Comparison of ENCODE assay signal across 9 mouse cellular contexts in genomic region chr2:163203635-163204547, GRCm38 (mm10). TPM values are rescaled to one million over a fixed set of nuclear protein-coding genes. Genes with fewer than 3 reads are reported as not detected.
DNase-seq lines count a peak whose midpoint lies in the region; ATAC-seq and TF ChIP-seq lines count a peak whose summit lies in the region.
"Had no signal": no experiment of that assay in that cellular context is flagged by ENCODE, and none has a peak within 500 bp of the region (broad histone marks: within the 10 kb centered on the region; RNA-seq: fewer than 3 reads in every experiment).

No protein-coding gene starts in this region.

- H3K9ac ChIP-seq in heart, embryonic 16.5 days (ENCODE audit: low read length) = peak overlapping the region; percentile 74
- H3K9ac ChIP-seq in liver, embryonic 14.5 days (replicated peaks) = no peak overlapping the region
- peak overlapping the region; percentile 60 for H3K9ac ChIP-seq in neural tube, embryonic 15.5 days (replicated peaks)

- peak overlapping the region; percentile 70 for H3K4me3 ChIP-seq in heart, embryonic 16.5 days (ENCODE audit: low read length)
- peak overlapping the region in 1 of 2 experiments; percentile 14; a peak in 2 of 4 replicates for H3K4me3 ChIP-seq in liver, embryonic 14.5 days (ENCODE audit: insufficient read depth in 1 of 2, low read depth in 2 of 2, low read length in 2 of 2)
- H3K4me3 ChIP-seq in neural tube, embryonic 15.5 days (replicated peaks) = peak overlapping the region; percentile 49

- no peak for TF ChIP-seq EP300 in liver, embryonic 14.5 days (IDR thresholded peaks at IDR 0.05; ENCODE audit: low read depth)

- H3K9me3 ChIP-seq in heart, embryonic 16.5 days (replicated peaks; ENCODE audit: control insufficient read depth, low read length) = peaks cover 7% of the 10 kb centered on the region
- H3K9me3 ChIP-seq in liver, embryonic 14.5 days (ENCODE audit: control insufficient read depth, low read length) = no peaks in the 10 kb centered on the region
- H3K9me3 ChIP-seq in neural tube, embryonic 15.5 days (replicated peaks) = 0 out of 2 replicates have a peak, but pooled peaks cover 3% of the 10 kb centered on the region

- H3K36me3 ChIP-seq in heart, embryonic 16.5 days (ENCODE audit: control insufficient read depth, insufficient read depth) = no peaks in the 10 kb centered on the region
- no peaks in the 10 kb centered on the region for H3K36me3 ChIP-seq in liver, embryonic 14.5 days (replicated peaks; ENCODE audit: control insufficient read depth, insufficient read depth, low read depth)
- H3K36me3 ChIP-seq in neural tube, embryonic 15.5 days = no peaks in the 10 kb centered on the region

- peak; percentile 45 for DNase-seq in right cerebral cortex, postnatal 25 days
- no peak for DNase-seq in right cerebral cortex, adult 18-20 months
- DNase-seq in embryo, embryonic 10 days (ENCODE audit: low spot score) = peak; percentile 40
- DNase-seq in liver, embryonic 14.5 days (ENCODE audit: low read depth in 3 of 3, low spot score in 3 of 3) = no peak
- no peak for DNase-seq in gastrocnemius, postnatal 14 days
- DNase-seq in cerebellum, postnatal 25 days = no peak

- H3K27ac ChIP-seq in heart, embryonic 16.5 days (ENCODE audit: low read length) = no peak overlapping the region
- H3K27ac ChIP-seq in liver, embryonic 14.5 days = no peak overlapping the region
- peak overlapping the region; percentile 65 for H3K27ac ChIP-seq in neural tube, embryonic 15.5 days (replicated peaks)

- 2% methylated on average over 75 of the region's 75 CpGs for WGBS in heart, embryonic 16.5 days
- WGBS in liver, embryonic 14.5 days (ENCODE audit: insufficient replicate concordance) = 2% methylated on average over 75 of the region's 75 CpGs
- whole genome bisulfite sequencing in neural tube, embryonic 15.5 days = under 1% methylated on average over 75 of the region's 75 CpGs

- H3K27me3 ChIP-seq in heart, embryonic 16.5 days (ENCODE audit: control insufficient read depth, insufficient read depth, low read length) = peaks cover 33% of the 10 kb centered on the region
- peaks cover 44% of the 10 kb centered on the region for H3K27me3 ChIP-seq in liver, embryonic 14.5 days (ENCODE audit: control insufficient read depth, insufficient read depth, low read length)
- H3K27me3 ChIP-seq in neural tube, embryonic 15.5 days (replicated peaks) = peaks cover 48% of the 10 kb centered on the region

- H3K4me1 ChIP-seq in heart, embryonic 16.5 days (ENCODE audit: control insufficient read depth, insufficient read depth, low read length) = peaks cover 9% of the 10 kb centered on the region
- H3K4me1 ChIP-seq in liver, embryonic 14.5 days (replicated peaks; ENCODE audit: control insufficient read depth in 2 of 2, insufficient read depth in 2 of 2, low read length in 1 of 2) = 0 out of 4 replicates have a peak, but pooled peaks cover 0 to 2% of the 10 kb centered on the region in 2 experiments
- H3K4me1 ChIP-seq in neural tube, embryonic 15.5 days = peaks cover 38% of the 10 kb centered on the region

- TF ChIP-seq CTCF in liver, embryonic 14.5 days (IDR thresholded peaks at IDR 0.05; ENCODE audit: low read depth) = no peak

- intact Hi-C loops in gastrocnemius, postnatal 14 days (cut with DNase I; ENCODE audit: low total_unique reads) = no loop called here

- no peak for ATAC-seq in heart, embryonic 16.5 days (replicated peaks; ENCODE audit: extremely low read depth, insufficient read depth, low FRiP score)
- no peak for ATAC-seq in liver, embryonic 14.5 days (ENCODE audit: insufficient read depth)
- ATAC-seq in neural tube, embryonic 15.5 days (ENCODE audit: low FRiP score) = peak; percentile 23; the same call in 1 of the 2 replicates

- peak overlapping the region; percentile 99 for H3K4me2 ChIP-seq in heart, embryonic 16.5 days (ENCODE audit: low read depth, low read length)
- H3K4me2 ChIP-seq in liver, embryonic 14.5 days (ENCODE audit: low read depth) = peak overlapping the region; percentile 63
- peak overlapping the region; percentile 82 for H3K4me2 ChIP-seq in neural tube, embryonic 15.5 days

RNA-seq across cellular contexts. Expression of gene Tox2, which starts 1.0 kb away (rescaled TPM):
- 4.8 and 6.1 TPM in 2 replicates for polyA plus RNA-seq in heart, embryonic 16.5 days (2015; fragmentation: Nextera tagmentation; extraction: Ambion mirVana)
- 0.71 and 1.4 TPM in 2 replicates for polyA plus RNA-seq in liver, embryonic 14.5 days (2012; rRNA removed)
- polyA plus RNA-seq in liver, embryonic 14.5 days (2014; fragmentation: Nextera tagmentation; extraction: Ambion mirVana) = 0.25 and 0.45 TPM in 2 replicates
- polyA plus RNA-seq in neural tube, embryonic 15.5 days (2015; fragmentation: Nextera tagmentation; extraction: Ambion mirVana) = 20.8 and 23.4 TPM in 2 replicates
- total RNA-seq in gastrocnemius, postnatal 14 days (2021) = under 1 TPM; 0.29 to 0.45 TPM
- total RNA-seq: neutrophil, adult 5-6 weeks had no signal

Comparison
In these comparisons a context has a peak if more than half of its experiments do, and no peak if none do; other contexts are left out.
1. DNase-seq: peak in right cerebral cortex, postnatal 25 days (single experiment) and embryo, embryonic 10 days (single experiment); none in right cerebral cortex, adult 18-20 months (single experiment), liver, embryonic 14.5 days (0 of 3), gastrocnemius, postnatal 14 days (single experiment) and cerebellum, postnatal 25 days (0 of 2).
2. Peak in every context shown above with its lines, with median percentiles within 50 percentile points of each other: H3K4me2 ChIP-seq.